In the genomic region with DNA sequence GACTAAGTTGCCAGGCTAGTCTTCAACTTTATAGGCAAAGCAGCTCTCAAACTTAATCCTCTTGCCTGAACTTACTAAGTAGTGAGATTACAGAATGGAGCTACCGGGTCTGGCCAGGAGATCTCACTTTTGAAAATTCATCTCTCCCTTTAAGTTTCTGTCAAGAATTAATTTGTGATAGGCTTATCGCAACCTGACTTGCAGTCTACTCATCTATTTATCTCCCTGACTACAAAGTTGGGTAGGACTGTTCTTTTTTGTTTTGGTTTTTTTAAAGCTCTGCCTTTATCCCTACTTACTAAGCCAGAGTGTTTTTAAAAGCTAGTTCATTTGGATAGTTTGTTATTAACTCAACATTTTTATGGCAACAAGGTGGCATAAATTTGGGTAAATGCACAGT, we compare ENCODE assay signal across 26 mouse cellular contexts. TPM values are rescaled to one million over a fixed set of nuclear protein-coding genes. Genes with fewer than 3 reads are reported as not detected.
DNase-seq lines count a peak whose midpoint lies in the region; ATAC-seq and TF ChIP-seq lines count a peak whose summit lies in the region.
"Had no signal": no experiment of that assay in that cellular context is flagged by ENCODE, and none has a peak within 500 bp of the region (broad histone marks: within the 10 kb centered on the region; RNA-seq: fewer than 3 reads in every experiment).

No protein-coding gene starts in this region.

- TF ChIP-seq CTCF in small intestine, adult 2 months (IDR thresholded peaks at IDR 0.05; ENCODE audit: extremely low read depth, insufficient read length, insufficient replicate concordance, low read depth, low read length) = no peak
- no peak for TF ChIP-seq CTCF in forebrain, postnatal 0 days (IDR thresholded peaks at IDR 0.05; ENCODE audit: low read depth)

- H3K9ac ChIP-seq in liver, embryonic 12.5 days = no peak overlapping the region
- peak overlapping the region; percentile 36; the same call in 1 of the 2 replicates for H3K9ac ChIP-seq in liver, embryonic 16.5 days (ENCODE audit: low read depth, low read length)
- no peak overlapping the region for H3K9ac ChIP-seq in forebrain, postnatal 0 days
- no peak overlapping the region for H3K9ac ChIP-seq in midbrain, embryonic 16.5 days (ENCODE audit: low read depth, low read length)
- H3K9ac ChIP-seq: embryonic facial prominence, embryonic 15.5 days; forebrain, embryonic 13.5 days; hindbrain, embryonic 13.5 days had no signal

- H3K27ac ChIP-seq in liver, embryonic 12.5 days = peak overlapping the region; percentile 90
- peak overlapping the region; percentile 95 for H3K27ac ChIP-seq in liver, embryonic 16.5 days (ENCODE audit: low read length)
- peak overlapping the region; percentile 26 for H3K27ac ChIP-seq in small intestine, adult 2 months (ENCODE audit: insufficient read depth, low read depth, low read length)
- no peak overlapping the region for H3K27ac ChIP-seq in forebrain, postnatal 0 days (ENCODE audit: low read depth, low read length)
- H3K27ac ChIP-seq in midbrain, embryonic 16.5 days (ENCODE audit: low read length) = no peak overlapping the region
- H3K27ac ChIP-seq: embryonic facial prominence, embryonic 15.5 days; forebrain, embryonic 13.5 days; gastrocnemius, adult 2 months; heart, embryonic 10.5 days; hindbrain, embryonic 13.5 days; hindbrain, postnatal 0 days had no signal

- 31% methylated on average over 2 of the region's 2 CpGs for WGBS in liver, embryonic 12.5 days (ENCODE audit: insufficient replicate concordance)
- WGBS in liver, embryonic 16.5 days (ENCODE audit: insufficient replicate concordance) = 39% methylated on average over 2 of the region's 2 CpGs
- WGBS in small intestine, adult 2 months = 85% methylated on average over 2 of the region's 2 CpGs
- WGBS in forebrain, postnatal 0 days = 94% methylated on average over 2 of the region's 2 CpGs
- WGBS in midbrain, embryonic 16.5 days = 92% methylated on average over 2 of the region's 2 CpGs

- DNase-seq in forebrain, postnatal 0 days = no peak
- DNase-seq in cerebellum, adult 18-20 months = no peak
- DNase-seq: adrenal gland, adult 2 months; adrenal gland, postnatal 25 days; cerebellum, adult 2 months; cerebellum, postnatal 10 days; embryo, embryonic 11 days; gastrocnemius, adult 2 months; heart, adult 18-20 months; heart, postnatal 10 days had no signal

- H3K4me2 ChIP-seq in liver, embryonic 12.5 days = peak overlapping the region; percentile 57
- peak overlapping the region; percentile 54 for H3K4me2 ChIP-seq in liver, embryonic 16.5 days (ENCODE audit: low read depth, low read length)
- H3K4me2 ChIP-seq in forebrain, postnatal 0 days (ENCODE audit: low read depth) = no peak overlapping the region
- H3K4me2 ChIP-seq in midbrain, embryonic 16.5 days (ENCODE audit: low read length) = no peak overlapping the region
- H3K4me2 ChIP-seq: embryonic facial prominence, embryonic 15.5 days; forebrain, embryonic 13.5 days; hindbrain, embryonic 13.5 days had no signal

- H3K36me3 ChIP-seq in liver, embryonic 12.5 days = peaks cover 23% of the 10 kb centered on the region
- H3K36me3 ChIP-seq in liver, embryonic 16.5 days (ENCODE audit: control insufficient read depth, insufficient read depth) = 0 out of 2 replicates have a peak, but pooled peaks cover 3% of the 10 kb centered on the region
- H3K36me3 ChIP-seq in small intestine, adult 2 months (ENCODE audit: control insufficient read depth, insufficient read depth, low read length) = peaks cover 42% of the 10 kb centered on the region
- H3K36me3 ChIP-seq in forebrain, postnatal 0 days (ENCODE audit: insufficient read depth) = peaks cover 17% of the 10 kb centered on the region; the same call in 1 of the 2 replicates
- peaks cover 15% of the 10 kb centered on the region for H3K36me3 ChIP-seq in midbrain, embryonic 16.5 days (ENCODE audit: control insufficient read depth, insufficient read depth, low read length)

- H3K27me3 ChIP-seq in liver, embryonic 12.5 days (replicated peaks) = no peaks in the 10 kb centered on the region
- H3K27me3 ChIP-seq in liver, embryonic 16.5 days (ENCODE audit: control insufficient read depth, insufficient read depth, low read depth, low read length) = no peaks in the 10 kb centered on the region
- H3K27me3 ChIP-seq in small intestine, adult 2 months (ENCODE audit: control insufficient read depth, insufficient read depth, low read length) = no peaks in the 10 kb centered on the region
- H3K27me3 ChIP-seq in forebrain, postnatal 0 days (ENCODE audit: insufficient read depth, low read length) = no peaks in the 10 kb centered on the region
- no peaks in the 10 kb centered on the region for H3K27me3 ChIP-seq in midbrain, embryonic 16.5 days (ENCODE audit: control insufficient read depth, insufficient read depth, low read depth, low read length)
- H3K27me3 ChIP-seq: CH12.LX; embryonic facial prominence, embryonic 15.5 days; forebrain, embryonic 13.5 days; hindbrain, embryonic 13.5 days had no signal

- no peak overlapping the region for H3K4me3 ChIP-seq in liver, embryonic 12.5 days
- peak overlapping the region; percentile 11; the same call in 1 of the 2 replicates for H3K4me3 ChIP-seq in liver, embryonic 16.5 days (ENCODE audit: low read depth, low read length)
- H3K4me3 ChIP-seq in small intestine, adult 2 months (ENCODE audit: low read depth, low read length) = no peak overlapping the region
- no peak overlapping the region for H3K4me3 ChIP-seq in forebrain, postnatal 0 days (ENCODE audit: low read depth, low read length)
- H3K4me3 ChIP-seq in midbrain, embryonic 16.5 days (ENCODE audit: low read depth, low read length) = no peak overlapping the region
- H3K4me3 ChIP-seq: embryonic facial prominence, embryonic 15.5 days; forebrain, embryonic 13.5 days; gastrocnemius, adult 2 months; heart, embryonic 10.5 days; hindbrain, embryonic 13.5 days had no signal

- no peak for TF ChIP-seq POLR2A in small intestine, adult 2 months (IDR thresholded peaks at IDR 0.05; ENCODE audit: low read depth, low read length)

- no peaks in the 10 kb centered on the region for H3K9me3 ChIP-seq in liver, embryonic 12.5 days (replicated peaks)
- H3K9me3 ChIP-seq in liver, embryonic 16.5 days (replicated peaks; ENCODE audit: control insufficient read depth, low read length) = no peaks in the 10 kb centered on the region
- no peaks in the 10 kb centered on the region for H3K9me3 ChIP-seq in forebrain, postnatal 0 days (ENCODE audit: low read length)
- no peaks in the 10 kb centered on the region for H3K9me3 ChIP-seq in midbrain, embryonic 16.5 days (replicated peaks; ENCODE audit: control insufficient read depth, low read length, poor library complexity, severe bottlenecking)
- H3K9me3 ChIP-seq: embryonic facial prominence, embryonic 15.5 days; forebrain, embryonic 13.5 days; heart, embryonic 10.5 days; hindbrain, embryonic 13.5 days had no signal

- ATAC-seq in erythroblast, adult 5-6 weeks (replicated peaks; ENCODE audit: low FRiP score, poor library complexity, severe bottlenecking) = 0 out of 2 replicates have a peak, but pooled peaks have one; percentile 40
- ATAC-seq in liver, embryonic 12.5 days = no peak
- peak; percentile 11; the same call in 1 of the 2 replicates for ATAC-seq in liver, embryonic 16.5 days (ENCODE audit: low read depth)
- no peak for ATAC-seq in forebrain, postnatal 0 days
- ATAC-seq in midbrain, embryonic 16.5 days = no peak
- ATAC-seq: forebrain, embryonic 13.5 days; hindbrain, postnatal 0 days had no signal

- peaks cover 65% of the 10 kb centered on the region for H3K4me1 ChIP-seq in liver, embryonic 12.5 days
- peaks cover 38% of the 10 kb centered on the region for H3K4me1 ChIP-seq in liver, embryonic 16.5 days (ENCODE audit: control insufficient read depth, low read depth, low read length)
- H3K4me1 ChIP-seq in small intestine, adult 2 months (ENCODE audit: control insufficient read depth, insufficient read depth, insufficient read length, low read length) = peaks cover 11% of the 10 kb centered on the region; the same call in 1 of the 2 replicates
- H3K4me1 ChIP-seq in forebrain, postnatal 0 days (ENCODE audit: insufficient read depth) = no peaks in the 10 kb centered on the region
- H3K4me1 ChIP-seq in midbrain, embryonic 16.5 days (ENCODE audit: control insufficient read depth, insufficient read depth, low read length) = no peaks in the 10 kb centered on the region
- H3K4me1 ChIP-seq: embryonic facial prominence, embryonic 15.5 days; forebrain, embryonic 13.5 days; heart, embryonic 10.5 days had no signal

RNA-seq across cellular contexts. Expression of a gene that starts 23.0 kb away (rescaled TPM):
- 7.1 and 26.1 TPM in 2 replicates for total RNA-seq in erythroblast, adult 5-6 weeks (2015; ENCODE audit: low replicate concordance)
- 14.6 and 18.1 TPM in 2 replicates for total RNA-seq in erythroblast, adult 5-6 weeks (2017; ENCODE audit: low replicate concordance)
- 18.5 and 18.6 TPM in 2 replicates for polyA plus RNA-seq in liver, embryonic 12.5 days (2016; fragmentation: Nextera tagmentation; extraction: Ambion mirVana)
- polyA plus RNA-seq in liver, embryonic 16.5 days (2015; fragmentation: Nextera tagmentation; extraction: Ambion mirVana) = 20.1 and 22.0 TPM in 2 replicates
- 18.0 and 137 TPM in 2 replicates for polyA plus RNA-seq in small intestine, adult 2 months (2012; rRNA removed)
- total RNA-seq in forebrain, postnatal 0 days (2014; rRNA removed) = 40.6 and 50.6 TPM in 2 replicates
- polyA plus RNA-seq in forebrain, postnatal 0 days (2015; fragmentation: Nextera tagmentation; extraction: Ambion mirVana) = 28.0 and 31.9 TPM in 2 replicates
- 42.8 and 45.7 TPM in 2 replicates for polyA plus RNA-seq in midbrain, embryonic 16.5 days (2015; fragmentation: Nextera tagmentation; extraction: Ambion mirVana)

RNA-seq across cellular contexts. Expression of a gene that starts 35.3 kb away (rescaled TPM):
- total RNA-seq in erythroblast, adult 5-6 weeks (2015; ENCODE audit: low replicate concordance) = 1.7 TPM in 1 of 2 replicates, not detected in the other
- total RNA-seq in erythroblast, adult 5-6 weeks (2017; ENCODE audit: low replicate concordance) = not detected in 2 replicates
- 123 and 125 TPM in 2 replicates for polyA plus RNA-seq in liver, embryonic 12.5 days (2016; fragmentation: Nextera tagmentation; extraction: Ambion mirVana)
- polyA plus RNA-seq in liver, embryonic 16.5 days (2015; fragmentation: Nextera tagmentation; extraction: Ambion mirVana) = 210 and 223 TPM in 2 replicates
- polyA plus RNA-seq in small intestine, adult 2 months (2012; rRNA removed) = 14.7 and 21.0 TPM in 2 replicates
- 13.6 and 15.3 TPM in 2 replicates for total RNA-seq in forebrain, postnatal 0 days (2014; rRNA removed)
- polyA plus RNA-seq in forebrain, postnatal 0 days (2015; fragmentation: Nextera tagmentation; extraction: Ambion mirVana) = 29.7 and 47.8 TPM in 2 replicates
- polyA plus RNA-seq in midbrain, embryonic 16.5 days (2015; fragmentation: Nextera tagmentation; extraction: Ambion mirVana) = 50.9 and 52.9 TPM in 2 replicates

RNA-seq across cellular contexts. Expression of a gene that starts 47.3 kb away (rescaled TPM):
- total RNA-seq in erythroblast, adult 5-6 weeks (2015; ENCODE audit: low replicate concordance) = not detected in 2 replicates
- total RNA-seq in erythroblast, adult 5-6 weeks (2017; ENCODE audit: low replicate concordance) = not detected in 2 replicates
- polyA plus RNA-seq in liver, embryonic 12.5 days (2016; fragmentation: Nextera tagmentation; extraction: Ambion mirVana) = not detected in 2 replicates
- polyA plus RNA-seq in liver, embryonic 16.5 days (2015; fragmentation: Nextera tagmentation; extraction: Ambion mirVana) = not detected in 2 replicates
- polyA plus RNA-seq in small intestine, adult 2 months (2012; rRNA removed) = not detected in 2 replicates
- 0.62 and 1.2 TPM in 2 replicates for total RNA-seq in forebrain, postnatal 0 days (2014; rRNA removed)
- polyA plus RNA-seq in forebrain, postnatal 0 days (2015; fragmentation: Nextera tagmentation; extraction: Ambion mirVana) = 2.9 and 4.7 TPM in 2 replicates
- 0.16 TPM in 1 of 2 replicates, not detected in the other for polyA plus RNA-seq in midbrain, embryonic 16.5 days (2015; fragmentation: Nextera tagmentation; extraction: Ambion mirVana)
- total RNA-seq: adrenal gland, adult 2 months; adrenal gland, postnatal 25 days; common myeloid progenitor, adult 5-6 weeks; gastrocnemius, adult 2 months; gastrocnemius, postnatal 4 days; heart, adult 18-20 months; heart, postnatal 10 days; hematopoietic stem cell, adult 5-6 weeks had no signal
- polyA plus RNA-seq: adrenal gland, adult 2 months; embryonic facial prominence, embryonic 11.5 days; heart, embryonic 10.5 days; heart, embryonic 14.5 days; hindbrain, embryonic 13.5 days had no signal

Comparison
In these comparisons a context has a peak if more than half of its experiments do, and no peak if none do; other contexts are left out.
1. ATAC-seq: peak in erythroblast, adult 5-6 weeks (single experiment) and liver, embryonic 16.5 days (single experiment); none in liver, embryonic 12.5 days (single experiment), forebrain, postnatal 0 days (single experiment) and midbrain, embryonic 16.5 days (single experiment).
2. H3K27ac ChIP-seq: peak in liver, embryonic 12.5 days (single experiment), liver, embryonic 16.5 days (single experiment) and small intestine, adult 2 months (single experiment); none in forebrain, postnatal 0 days (single experiment) and midbrain, embryonic 16.5 days (single experiment).
3. H3K4me2 ChIP-seq: peak in liver, embryonic 12.5 days (single experiment) and liver, embryonic 16.5 days (single experiment); none in forebrain, postnatal 0 days (single experiment) and midbrain, embryonic 16.5 days (single experiment).